Mouse (Mus musculus) hindbrain, embryonic 15.5 days (tissue): ENCODE measurements around the gene Vmn1r189. TPM values are rescaled to one million over a fixed set of nuclear protein-coding genes. Genes with fewer than 3 reads are reported as not detected.
A peak's percentile ranks its signal among the peaks of the same experiment; 100 is the strongest.
"Not testable (repeated sequence)": the region's sequence is repeated elsewhere in the genome, so short reads cannot be mapped to it uniquely, and the experiment has no call there.

Experiments used
- ATAC-seq: fragments of 200-750 bp; cut with Nextera tagmentation; 2 replicates; pipeline ENCODE4 v1.8.0; 2017; ENCODE audit warnings: low read depth, moderate number of reproducible peaks, moderate TSS enrichment; ENCODE audit not compliant: low FRiP score
- H3K27ac ChIP-seq: fragments of 300-500 bp; sonication (generic); replicated peaks from 2 replicates; pipeline ENCODE4 v1.5.1; 2015; ENCODE audit warnings: mild to moderate bottlenecking, inconsistent platforms
- H3K27me3 ChIP-seq: fragments of 300-500 bp; sonication (generic); 2 replicates; pipeline ENCODE4 v1.6.1; 2015; ENCODE audit warnings: control low read depth, inconsistent platforms
- H3K36me3 ChIP-seq: fragments of 300-500 bp; sonication (generic); 2 replicates; pipeline ENCODE4 v1.6.1; 2015; ENCODE audit warnings: control low read depth, inconsistent platforms
- H3K4me1 ChIP-seq: fragments of 300-500 bp; sonication (generic); replicated peaks from 2 replicates; pipeline ENCODE4 v1.6.1; 2015; ENCODE audit warnings: control low read depth, inconsistent platforms
- H3K4me2 ChIP-seq: fragments of 300-500 bp; sonication (generic); 2 replicates; pipeline ENCODE4 v1.6.1; 2015; ENCODE audit warnings: moderate library complexity, mild to moderate bottlenecking, inconsistent platforms
- H3K4me3 ChIP-seq: fragments of 300-500 bp; sonication (generic); 2 replicates; pipeline ENCODE4 v1.5.1; 2015; ENCODE audit warnings: mild to moderate bottlenecking, inconsistent platforms
- H3K9ac ChIP-seq: fragments of 300-500 bp; sonication (generic); 2 replicates; pipeline ENCODE4 v1.6.1; 2015; ENCODE audit warnings: inconsistent platforms
- H3K9me3 ChIP-seq: fragments of 300-500 bp; sonication (generic); 2 replicates; pipeline ENCODE4 v1.6.1; 2016; ENCODE audit warnings: control low read depth, inconsistent platforms
- WGBS: fragments of 180-500 bp; shearing (Covaris S2); methylation state at CpG from one replicate; pipeline ENCODE4 v1.1.7; 2015; 5-methylcytosine and 5-hydroxymethylcytosine counted together
- microRNA-seq: library from miRNA; unstranded; fragments of <30 nt; microRNA quantifications from one replicate; pipeline ENCODE4, GENCODE M21; 2016
- polyA plus RNA-seq: library from polyadenylated mRNA; unstranded; fragments of >200 nt; fragmentation: Nextera tagmentation; extraction: Ambion mirVana; gene quantifications from 2 replicates; pipeline ENCODE4 v1.2.1, GENCODE M21; 2015

Gene Vmn1r189
- not detected in 2 replicates for polyA plus RNA-seq

DNA sequence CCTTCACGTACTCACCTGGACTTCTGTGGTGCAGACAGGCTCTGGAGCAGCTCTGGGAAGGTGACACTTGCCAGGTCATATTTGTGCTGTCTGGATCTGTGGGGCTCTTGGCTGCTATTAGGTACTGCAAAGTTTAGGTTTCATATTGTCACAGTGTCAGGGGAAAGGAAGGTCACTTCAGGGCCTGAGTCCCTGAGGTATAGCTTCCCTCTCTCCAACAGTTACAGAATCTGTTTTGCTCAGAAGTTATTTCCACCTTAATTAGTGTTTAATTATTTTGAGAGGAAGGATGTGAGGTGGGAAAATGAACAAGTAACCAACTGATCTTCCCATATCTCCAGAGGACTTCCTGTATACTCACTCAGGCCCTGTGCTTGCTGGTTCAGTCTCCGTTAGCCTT lies at the start of gene Vmn1r189:
Gene Vmn1r189, minus strand, starts transcription at position 101 of the 400 bp plus-strand sequence.
- H3K27ac ChIP-seq, H3K4me2 ChIP-seq, H3K9me3 ChIP-seq, H3K36me3 ChIP-seq, H3K27me3 ChIP-seq, H3K9ac ChIP-seq, H3K4me3 ChIP-seq, H3K4me1 ChIP-seq, ATAC-seq: not testable (repeated sequence)
- 91% methylated on average over 2 of the region's 2 CpGs for WGBS

DNA sequence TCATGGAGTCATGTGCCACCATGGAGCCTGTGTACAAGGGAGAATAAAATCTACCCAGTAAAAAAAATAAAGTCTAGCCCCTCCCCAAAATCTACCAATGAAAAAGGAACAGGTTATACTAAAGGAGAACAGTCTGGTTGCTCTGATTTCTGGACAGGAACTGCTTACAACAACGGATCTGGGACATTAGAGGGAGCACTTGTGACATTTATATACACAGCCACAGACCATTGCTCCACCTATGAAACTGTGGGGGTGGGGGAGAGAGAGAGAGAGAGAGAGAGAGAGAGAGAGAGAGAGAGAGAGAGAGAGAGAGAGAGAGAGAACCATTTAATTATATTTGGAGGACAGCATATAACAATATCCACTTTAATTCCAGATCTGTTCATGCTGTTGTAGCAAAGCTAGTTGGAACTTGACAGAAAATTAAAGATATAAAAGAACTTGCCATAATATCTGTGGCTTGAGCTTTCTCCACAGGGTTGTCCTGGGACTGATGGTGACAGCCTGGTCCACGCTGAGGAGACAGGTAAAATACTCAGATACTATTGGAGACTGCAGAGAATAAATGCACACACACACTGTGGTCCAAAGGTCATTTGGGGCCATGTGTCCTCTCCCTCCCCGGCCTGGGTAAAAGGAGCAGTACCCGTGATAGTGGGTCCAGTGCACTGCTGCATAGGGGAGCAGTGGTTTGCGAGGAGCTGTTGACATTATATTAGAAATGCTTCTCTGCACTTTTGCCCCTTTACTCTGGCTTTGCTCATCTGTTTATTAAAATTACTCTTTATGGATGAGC lies 31.1 kb upstream of the Vmn1r189 start:
- H3K36me3 ChIP-seq, H3K9me3 ChIP-seq, H3K9ac ChIP-seq, ATAC-seq, H3K27ac ChIP-seq, H3K4me2 ChIP-seq, H3K4me3 ChIP-seq, H3K27me3 ChIP-seq, H3K4me1 ChIP-seq: not testable (repeated sequence)
- 76% methylated on average over 5 of the region's 5 CpGs for WGBS

DNA sequence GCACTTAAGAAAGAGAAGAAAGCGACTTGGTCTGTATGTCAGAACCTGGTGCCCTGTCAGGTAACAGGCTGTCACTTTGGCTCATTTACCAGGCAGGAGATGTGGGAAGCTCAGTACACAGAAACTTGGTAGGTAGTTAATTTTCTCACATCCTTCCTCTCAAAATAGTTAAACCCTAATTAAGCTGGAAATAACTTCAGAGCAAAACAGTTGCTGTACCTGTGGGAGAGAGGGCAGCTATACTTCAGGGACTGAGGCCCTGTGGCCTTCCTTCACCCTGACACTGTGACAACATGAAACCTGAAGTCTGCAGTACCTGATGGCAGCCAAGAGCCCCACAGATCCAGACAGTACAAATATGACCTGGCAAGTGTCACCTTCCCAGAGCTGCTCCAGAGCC lies 21.5 kb downstream of the Vmn1r189 start, which contains the start of gene Vmn1r188:
Gene Vmn1r188, plus strand, starts transcription at position 301 of the 400 bp plus-strand sequence.
- H3K4me3 ChIP-seq, H3K27me3 ChIP-seq, H3K9ac ChIP-seq, H3K27ac ChIP-seq, H3K4me2 ChIP-seq, ATAC-seq, H3K4me1 ChIP-seq, H3K36me3 ChIP-seq, H3K9me3 ChIP-seq: not testable (repeated sequence)
- WGBS, result 88% methylated on average over 1 of the region's 1 CpGs

DNA sequence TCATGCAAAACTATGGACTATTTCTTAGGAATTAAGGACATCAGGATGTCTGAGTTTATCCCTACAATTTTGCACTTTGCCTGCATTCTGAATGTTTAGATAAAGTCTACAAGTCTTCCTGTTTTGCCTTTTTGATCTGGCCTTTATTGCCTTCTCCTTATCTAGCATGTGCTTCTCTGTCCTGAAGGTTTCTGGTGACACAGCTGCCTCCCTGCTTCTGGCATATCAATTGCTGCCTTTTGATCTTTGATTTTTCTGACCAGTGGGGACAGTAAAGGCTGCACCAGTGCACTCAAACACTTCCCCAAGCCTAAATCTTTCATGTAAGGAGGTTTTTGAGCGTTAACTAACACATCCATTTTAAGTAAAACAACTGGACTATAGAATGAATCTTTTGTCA lies 42.2 kb downstream of the Vmn1r189 start:
- H3K4me1 ChIP-seq, result no peaks in the 10 kb centered on the region
- no peaks in the 10 kb centered on the region for H3K27me3 ChIP-seq
- ATAC-seq, result no peak
- no peak overlapping the region for H3K4me2 ChIP-seq
- no peak overlapping the region for H3K27ac ChIP-seq
- 76% methylated on average over 1 of the region's 1 CpGs for WGBS
- no peak overlapping the region for H3K9ac ChIP-seq
- no peaks in the 10 kb centered on the region for H3K9me3 ChIP-seq
- no peaks in the 10 kb centered on the region for H3K36me3 ChIP-seq
- no peak overlapping the region for H3K4me3 ChIP-seq

DNA sequence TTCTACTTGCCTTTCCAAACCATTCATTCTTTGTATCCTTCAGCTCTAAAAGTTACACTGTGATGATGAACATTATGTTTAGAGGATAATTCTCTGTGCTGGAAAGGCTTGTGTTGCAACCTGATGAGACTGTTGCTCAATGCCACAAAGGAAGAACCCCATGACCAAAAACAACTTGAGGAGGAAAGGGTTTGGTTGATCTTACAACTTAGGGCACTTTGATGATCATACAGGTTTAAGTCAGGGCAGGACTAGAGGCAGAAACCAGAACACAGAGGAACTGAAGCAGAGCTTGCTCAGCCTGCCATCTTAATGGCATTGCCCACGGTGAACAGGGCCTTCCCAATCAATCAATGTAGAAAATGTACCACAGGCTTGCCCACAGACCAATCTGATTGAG lies 44.2 kb downstream of the Vmn1r189 start:
- 81% methylated on average over 1 of the region's 1 CpGs for WGBS
- H3K36me3 ChIP-seq, result no peaks in the 10 kb centered on the region
- H3K9me3 ChIP-seq, result no peaks in the 10 kb centered on the region
- no peak overlapping the region for H3K4me2 ChIP-seq
- no peaks in the 10 kb centered on the region for H3K27me3 ChIP-seq
- no peak overlapping the region for H3K4me3 ChIP-seq
- no peak for ATAC-seq
- no peaks in the 10 kb centered on the region for H3K4me1 ChIP-seq
- H3K27ac ChIP-seq, result no peak overlapping the region
- no peak overlapping the region for H3K9ac ChIP-seq

DNA sequence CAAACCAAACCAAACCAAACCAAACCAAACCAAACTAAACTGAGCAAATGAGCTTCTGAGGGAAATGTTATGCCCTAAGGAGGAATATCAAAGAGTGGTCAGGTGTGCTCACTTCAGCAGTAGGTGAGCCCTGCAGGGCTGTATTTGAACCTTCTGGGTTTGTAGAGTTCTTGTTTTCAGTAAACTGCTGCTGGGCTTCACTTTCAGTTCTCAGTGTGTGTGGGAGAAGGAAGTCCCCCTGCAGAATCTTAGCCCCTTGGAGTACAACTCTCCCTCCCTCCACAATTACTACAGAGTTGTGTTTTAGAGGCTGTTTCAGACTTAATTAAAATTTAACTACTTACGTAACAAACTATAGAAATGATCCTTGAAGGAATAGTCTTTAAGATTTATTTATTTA lies 51.9 kb downstream of the Vmn1r189 start:
- H3K27me3 ChIP-seq, result no peaks in the 10 kb centered on the region
- H3K4me2 ChIP-seq, result no peak overlapping the region
- no peak for ATAC-seq
- H3K4me3 ChIP-seq, result no peak overlapping the region
- peaks cover 4% of the 10 kb centered on the region; the same call in 1 of the 2 replicates for H3K4me1 ChIP-seq
- no peak overlapping the region for H3K27ac ChIP-seq
- H3K36me3 ChIP-seq, result no peaks in the 10 kb centered on the region
- no peaks in the 10 kb centered on the region for H3K9me3 ChIP-seq
- no peak overlapping the region for H3K9ac ChIP-seq
- 89% methylated on average over 1 of the region's 1 CpGs for WGBS

DNA sequence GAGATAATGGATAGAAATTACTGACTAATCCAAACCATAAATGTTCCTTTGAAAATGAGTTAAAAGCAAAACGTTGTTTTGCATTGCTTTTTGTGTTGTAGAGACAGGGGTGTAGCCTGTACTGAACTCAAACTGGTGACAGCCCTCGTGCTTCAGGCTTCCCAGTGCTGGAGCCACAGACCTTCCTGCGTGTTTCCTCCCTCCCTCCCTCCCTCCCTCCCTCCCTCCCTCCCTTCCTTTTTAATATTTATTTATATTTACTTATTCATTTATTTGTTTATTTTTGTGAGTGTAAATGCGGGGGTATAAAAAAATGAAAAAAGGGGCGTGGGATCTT lies 54.1 kb downstream of the Vmn1r189 start:
- Histone ChIP-seq H3K4me1 (peaks cover 4% of the 10 kb centered on the region; the same call in 1 of the 2 replicates), H3K27me3 (no peaks in the 10 kb centered on the region), H3K9me3 (no peaks in the 10 kb centered on the region), H3K27ac (peak overlapping the region; percentile 90), H3K4me2 (peak overlapping the region; percentile 78), H3K9ac (peak overlapping the region; percentile 54), H3K36me3 (no peaks in the 10 kb centered on the region), H3K4me3 (peak overlapping the region; percentile 51)
- 9% methylated on average over 5 of the region's 5 CpGs for WGBS
- peak; percentile 46; the same call in 1 of the 2 replicates for ATAC-seq

DNA sequence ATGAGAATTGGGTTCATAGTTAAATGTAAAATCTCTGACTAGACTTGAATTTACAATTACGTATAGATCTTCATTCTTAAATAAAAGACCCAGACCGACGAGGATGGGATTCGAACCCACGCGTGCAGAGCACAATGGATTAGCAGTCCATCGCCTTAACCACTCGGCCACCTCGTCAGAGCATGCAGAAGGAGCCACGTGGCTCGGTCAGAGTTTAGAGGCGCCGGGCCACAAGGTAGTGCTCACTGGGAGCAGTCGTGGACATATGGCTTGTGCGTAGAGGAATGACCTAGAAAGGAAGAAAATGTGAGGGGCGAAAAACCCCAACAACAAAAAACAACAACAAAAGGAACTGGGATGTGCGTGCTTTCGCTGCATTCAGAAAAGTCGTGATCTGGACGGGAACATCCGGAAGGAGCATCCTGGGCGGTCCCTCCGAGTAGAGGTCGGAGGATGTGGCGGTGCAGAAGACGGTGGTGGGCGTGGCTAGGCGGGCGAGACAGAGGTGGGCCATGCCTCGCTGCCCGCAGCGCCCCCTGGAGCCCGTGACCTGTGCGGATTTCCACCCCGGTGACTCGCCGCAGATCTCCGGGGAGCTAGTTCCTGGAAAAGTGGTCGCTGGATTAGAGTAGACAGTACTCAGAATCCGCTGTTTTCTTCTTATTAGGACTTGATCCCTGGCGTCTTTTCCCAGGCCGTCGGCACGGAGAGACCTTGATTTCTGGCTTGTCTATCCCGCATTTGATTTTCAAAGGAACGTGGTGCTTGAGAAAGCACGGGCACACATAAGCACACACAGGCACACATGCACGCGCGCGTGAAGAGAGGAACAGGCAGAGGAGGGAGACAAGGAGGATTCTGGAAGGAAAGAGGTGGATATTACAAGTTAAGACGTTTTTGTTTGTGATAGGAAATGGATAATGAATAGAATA lies 54.8 kb downstream of the Vmn1r189 start:
- Histone ChIP-seq H3K27ac (peak overlapping the region; percentile 90), H3K4me3 (peak overlapping the region; percentile 51), H3K4me2 (peak overlapping the region; percentile 78), H3K9ac (peak overlapping the region; percentile 54), H3K27me3 (no peaks in the 10 kb centered on the region), H3K9me3 (no peaks in the 10 kb centered on the region), H3K36me3 (no peaks in the 10 kb centered on the region), H3K4me1 (peaks cover 4% of the 10 kb centered on the region; the same call in 1 of the 2 replicates)
- ATAC-seq, result peak; percentile 96
- WGBS, result under 1% methylated on average over 52 of the region's 52 CpGs

Small RNAs within 50 kb of the gene (microRNA-seq; reads per million reads assigned to microRNA genes)
- not detected for gene Gm26300

Other genes with a start within 250 kb of the Vmn1r189 start
- gene Zfp184, start 160.7 kb downstream of the Vmn1r189 start, polyA plus RNA-seq, result 11.7 and 12.3 TPM in 2 replicates
- gene Pom121l2, start 124.6 kb downstream of the Vmn1r189 start, polyA plus RNA-seq, result 0.08 TPM in 1 of 2 replicates, not detected in the other
- 0.14 TPM in 1 of 2 replicates, not detected in the other for gene Prss16, start 96.1 kb downstream of the Vmn1r189 start, polyA plus RNA-seq
- 1.7 and 2.2 TPM in 2 replicates for gene Hist1h2ah, start 70.3 kb downstream of the Vmn1r189 start, polyA plus RNA-seq
- gene Hist1h2bk, start 70.0 kb downstream of the Vmn1r189 start, polyA plus RNA-seq, result 1.2 and 1.5 TPM in 2 replicates
- 8.4 and 10.7 TPM in 2 replicates for gene Hist1h4i, start 64.5 kb downstream of the Vmn1r189 start, polyA plus RNA-seq
- 6.5 and 10.3 TPM in 2 replicates for gene Hist1h2ag, start 62.9 kb downstream of the Vmn1r189 start, polyA plus RNA-seq
- 2.3 and 2.9 TPM in 2 replicates for gene Hist1h2bj, start 62.6 kb downstream of the Vmn1r189 start, polyA plus RNA-seq
- not detected in 2 replicates for gene Vmn1r188, start 21.4 kb downstream of the Vmn1r189 start, polyA plus RNA-seq
- not detected in 2 replicates for gene Vmn1r191, start 78.1 kb upstream of the Vmn1r189 start, polyA plus RNA-seq
- not detected in 2 replicates for gene Vmn1r192, start 85.3 kb upstream of the Vmn1r189 start, polyA plus RNA-seq
- not detected in 2 replicates for gene Vmn1r193, start 117.3 kb upstream of the Vmn1r189 start, polyA plus RNA-seq
- gene Vmn1r194, start 138.4 kb upstream of the Vmn1r189 start, polyA plus RNA-seq, result not detected in 2 replicates
- not detected in 2 replicates for gene Vmn1r195, start 164.7 kb upstream of the Vmn1r189 start, polyA plus RNA-seq
- gene Vmn1r196, start 184.1 kb upstream of the Vmn1r189 start, polyA plus RNA-seq, result not detected in 2 replicates
- gene Vmn1r197, start 218.8 kb upstream of the Vmn1r189 start, polyA plus RNA-seq, result not detected in 2 replicates
- not detected in 2 replicates for gene Vmn1r198, start 244.5 kb upstream of the Vmn1r189 start, polyA plus RNA-seq